Mouse (Mus musculus) embryonic facial prominence, embryonic 15.5 days (tissue): ENCODE data around the gene Gpx5. TPM values are rescaled to one million over a fixed set of nuclear protein-coding genes. Genes with fewer than 3 reads are reported as not detected.
A peak's percentile ranks its signal among the peaks of the same experiment; 100 is the strongest.

ENCODE experiments used
- ATAC-seq: fragments of 200-750 bp; cut with Nextera tagmentation; 2 replicates; pipeline ENCODE4 v1.8.0; 2017; ENCODE audit warnings: low read depth, moderate TSS enrichment; ENCODE audit not compliant: insufficient number of reproducible peaks, low FRiP score, low TSS enrichment
- H3K27ac ChIP-seq: fragments of 300-500 bp; sonication (generic); replicated peaks from 2 replicates; pipeline ENCODE4 v1.5.1; 2015; ENCODE audit warnings: mild to moderate bottlenecking, inconsistent platforms
- H3K27me3 ChIP-seq: fragments of 300-500 bp; sonication (generic); 2 replicates; pipeline ENCODE4 v1.6.1; 2015; ENCODE audit warnings: inconsistent platforms
- H3K36me3 ChIP-seq: fragments of 300-500 bp; sonication (generic); 2 replicates; pipeline ENCODE4 v1.6.1; 2015; ENCODE audit warnings: mild to moderate bottlenecking, inconsistent platforms
- H3K4me1 ChIP-seq: fragments of 300-500 bp; sonication (generic); 2 replicates; pipeline ENCODE4 v1.6.1; 2015; ENCODE audit warnings: inconsistent platforms
- H3K4me2 ChIP-seq: fragments of 300-500 bp; sonication (generic); replicated peaks from 2 replicates; pipeline ENCODE4 v1.6.1; 2015; ENCODE audit warnings: mild to moderate bottlenecking, inconsistent platforms
- H3K4me3 ChIP-seq: fragments of 300-500 bp; sonication (generic); replicated peaks from 2 replicates; pipeline ENCODE4 v1.5.1; 2015; ENCODE audit warnings: mild to moderate bottlenecking, inconsistent platforms
- H3K9ac ChIP-seq: fragments of 300-500 bp; sonication (generic); 2 replicates; pipeline ENCODE4 v1.6.1; 2015; ENCODE audit warnings: inconsistent platforms
- H3K9me3 ChIP-seq: fragments of 300-500 bp; sonication (generic); replicated peaks from 2 replicates; pipeline ENCODE4 v1.6.1; 2016; ENCODE audit warnings: inconsistent platforms
- WGBS: fragments of 180-500 bp; shearing (Covaris S2); methylation state at CpG from one replicate; pipeline ENCODE4 v1.1.7; 2015; 5-methylcytosine and 5-hydroxymethylcytosine counted together
- polyA plus RNA-seq: library from polyadenylated mRNA; unstranded; fragments of >200 nt; fragmentation: Nextera tagmentation; extraction: Ambion mirVana; gene quantifications from 2 replicates; pipeline ENCODE4 v1.2.1, GENCODE M21; 2015

The Gpx5 gene
- polyA plus RNA-seq, 1 experiment from 2014 or later: not detected

- Histone ChIP-seq H3K36me3 (no peaks in the 10 kb centered on the region), H3K9ac (no peak overlapping the region), H3K4me1 (0 out of 2 replicates have a peak, but pooled peaks cover 7% of the 10 kb centered on the region), H3K9me3 (no peaks in the 10 kb centered on the region), H3K4me2 (peak overlapping the region; percentile 41), H3K4me3 (peak overlapping the region; percentile 38), H3K27me3 (no peaks in the 10 kb centered on the region; the same call in 1 of the 2 replicates), H3K27ac (no peak overlapping the region)
- WGBS: 3% methylated on average over 11 of the region's 11 CpGs
- no peak for ATAC-seq
Measured at GRCm38 (mm10) chr13:21264366-21264765, 28.2 kb downstream of the Gpx5 start.

- peak overlapping the region; percentile 41 for H3K4me2 ChIP-seq
- H3K36me3 ChIP-seq: no peaks in the 10 kb centered on the region
- no peak overlapping the region for H3K27ac ChIP-seq
- no peak for ATAC-seq
- WGBS: 4% methylated on average over 11 of the region's 11 CpGs
- peaks cover 8% of the 10 kb centered on the region for H3K4me1 ChIP-seq
- H3K4me3 ChIP-seq: peak overlapping the region; percentile 38
- H3K9ac ChIP-seq: no peak overlapping the region
- no peaks in the 10 kb centered on the region for H3K9me3 ChIP-seq
- H3K27me3 ChIP-seq: no peaks in the 10 kb centered on the region; the same call in 1 of the 2 replicates
Measured at GRCm38 (mm10) chr13:21263910-21264309, 28.6 kb downstream of the Gpx5 start.

- H3K9me3 ChIP-seq: no peaks in the 10 kb centered on the region
- no peak overlapping the region for H3K9ac ChIP-seq
- no peaks in the 10 kb centered on the region; the same call in 1 of the 2 replicates for H3K27me3 ChIP-seq
- H3K27ac ChIP-seq: no peak overlapping the region
- ATAC-seq: no peak
- no peaks in the 10 kb centered on the region for H3K36me3 ChIP-seq
- peaks cover 12% of the 10 kb centered on the region for H3K4me1 ChIP-seq
- H3K4me2 ChIP-seq: no peak overlapping the region
- no peak overlapping the region for H3K4me3 ChIP-seq
- WGBS: 69% methylated on average over 4 of the region's 4 CpGs
Measured at GRCm38 (mm10) chr13:21262787-21263461, 29.6 kb downstream of the Gpx5 start.

DNA sequence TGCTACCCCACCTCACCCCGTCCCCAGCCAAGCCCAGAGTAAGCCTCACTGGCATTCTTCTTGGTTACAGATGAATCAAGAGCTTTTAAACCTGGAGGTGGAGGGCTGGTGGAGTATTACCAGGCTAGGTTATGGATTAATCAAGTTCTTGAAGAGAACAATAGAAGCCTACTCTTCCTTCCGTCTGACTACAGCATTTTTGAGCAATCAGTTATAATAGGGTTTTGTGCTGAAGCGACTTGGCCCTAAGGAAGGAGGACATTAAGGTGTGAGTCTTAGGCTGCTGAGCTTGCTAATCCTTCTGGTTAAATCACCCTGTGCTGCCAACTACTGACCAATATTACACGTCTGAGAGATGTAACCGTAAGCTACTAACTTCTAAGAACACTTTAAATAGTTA lies 32.2 kb downstream of the Gpx5 start:
- no peaks in the 10 kb centered on the region for H3K36me3 ChIP-seq
- no peak overlapping the region for H3K27ac ChIP-seq
- peak overlapping the region; percentile 44 for H3K4me3 ChIP-seq
- no peak for ATAC-seq
- peak overlapping the region; percentile 60 for H3K4me2 ChIP-seq
- H3K9ac ChIP-seq: no peak overlapping the region
- no peaks in the 10 kb centered on the region for H3K9me3 ChIP-seq
- 17% methylated on average over 5 of the region's 5 CpGs for WGBS
- no peaks in the 10 kb centered on the region; the same call in 1 of the 2 replicates for H3K27me3 ChIP-seq
- H3K4me1 ChIP-seq: peaks cover 10% of the 10 kb centered on the region

- H3K27ac ChIP-seq: no peak overlapping the region
- peak overlapping the region; percentile 44 for H3K4me3 ChIP-seq
- no peaks in the 10 kb centered on the region; the same call in 1 of the 2 replicates for H3K27me3 ChIP-seq
- WGBS: 1% methylated on average over 18 of the region's 18 CpGs
- no peaks in the 10 kb centered on the region for H3K36me3 ChIP-seq
- H3K4me2 ChIP-seq: peak overlapping the region; percentile 60
- peaks cover 10% of the 10 kb centered on the region for H3K4me1 ChIP-seq
- peak; percentile 57 for ATAC-seq
- no peak overlapping the region for H3K9ac ChIP-seq
- H3K9me3 ChIP-seq: no peaks in the 10 kb centered on the region
Measured at GRCm38 (mm10) chr13:21259677-21260113, 32.8 kb downstream of the Gpx5 start.

GRCm38 (mm10) chr13:21259171-21259631 lies 33.3 kb downstream of the Gpx5 start:
- Histone ChIP-seq H3K4me1 (peaks cover 10% of the 10 kb centered on the region), H3K9ac (0 out of 2 replicates have a peak overlapping the region, but pooled peaks have one; percentile 12), H3K9me3 (no peaks in the 10 kb centered on the region), H3K27ac (no peak overlapping the region), H3K4me3 (peak overlapping the region; percentile 44), H3K27me3 (no peaks in the 10 kb centered on the region; the same call in 1 of the 2 replicates), H3K36me3 (no peaks in the 10 kb centered on the region), H3K4me2 (peak overlapping the region; percentile 60)
- no peak for ATAC-seq
- WGBS: under 1% methylated on average over 15 of the region's 15 CpGs

DNA sequence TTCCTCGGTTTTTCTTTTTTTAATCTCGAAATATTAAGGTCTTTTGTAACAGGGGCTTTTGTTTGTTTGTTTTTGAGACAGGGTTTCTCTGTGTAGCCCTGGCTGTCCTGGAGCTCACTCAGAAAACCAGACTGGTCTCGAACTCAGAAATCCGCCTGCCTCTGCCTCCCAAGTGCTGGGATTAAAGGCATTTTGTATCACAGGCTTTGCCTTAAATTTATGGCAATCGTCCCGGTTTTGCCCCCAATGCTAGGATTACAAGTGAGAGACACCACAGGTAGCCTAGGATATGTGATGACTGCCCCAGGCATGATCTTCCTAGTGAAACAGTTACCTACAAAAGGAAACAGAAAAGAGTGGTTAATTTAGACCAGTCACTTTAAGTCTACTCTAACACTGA lies 34.0 kb downstream of the Gpx5 start:
- Histone ChIP-seq H3K9ac (no peak overlapping the region), H3K9me3 (no peaks in the 10 kb centered on the region), H3K4me3 (peak overlapping the region; percentile 44), H3K27ac (no peak overlapping the region), H3K36me3 (no peaks in the 10 kb centered on the region), H3K4me2 (peak overlapping the region; percentile 60), H3K4me1 (peaks cover 15% of the 10 kb centered on the region), H3K27me3 (no peaks in the 10 kb centered on the region; the same call in 1 of the 2 replicates)
- ATAC-seq: no peak
- WGBS: 20% methylated on average over 6 of the region's 6 CpGs

DNA sequence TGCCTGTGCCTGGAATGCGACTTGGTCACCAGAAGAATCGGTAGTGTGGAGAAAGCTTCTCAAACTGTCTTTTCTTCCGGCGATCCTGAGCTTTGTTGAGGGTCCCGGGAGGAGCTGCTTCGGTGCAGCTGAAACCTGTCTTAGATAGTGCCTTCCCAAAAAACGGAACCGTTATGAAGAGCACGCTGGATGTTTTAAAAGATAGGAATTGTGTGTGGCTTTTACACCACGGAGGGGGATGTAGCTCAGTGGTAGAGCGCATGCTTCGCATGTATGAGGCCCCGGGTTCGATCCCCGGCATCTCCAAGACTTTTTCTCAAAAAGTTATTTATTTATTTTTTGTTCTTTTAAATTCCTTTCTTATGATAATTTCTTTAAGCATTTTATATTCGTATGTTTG lies 38.5 kb downstream of the Gpx5 start:
- Histone ChIP-seq H3K9me3 (no peaks in the 10 kb centered on the region), H3K36me3 (no peaks in the 10 kb centered on the region), H3K27ac (no peak overlapping the region), H3K4me3 (peak overlapping the region; percentile 51), H3K4me2 (peak overlapping the region; percentile 67), H3K9ac (peak overlapping the region; percentile 21; the same call in 1 of the 2 replicates), H3K27me3 (no peaks in the 10 kb centered on the region; the same call in 1 of the 2 replicates), H3K4me1 (peaks cover 11% of the 10 kb centered on the region)
- peak; percentile 84 for ATAC-seq
- WGBS: 1% methylated on average over 16 of the region's 16 CpGs

DNA sequence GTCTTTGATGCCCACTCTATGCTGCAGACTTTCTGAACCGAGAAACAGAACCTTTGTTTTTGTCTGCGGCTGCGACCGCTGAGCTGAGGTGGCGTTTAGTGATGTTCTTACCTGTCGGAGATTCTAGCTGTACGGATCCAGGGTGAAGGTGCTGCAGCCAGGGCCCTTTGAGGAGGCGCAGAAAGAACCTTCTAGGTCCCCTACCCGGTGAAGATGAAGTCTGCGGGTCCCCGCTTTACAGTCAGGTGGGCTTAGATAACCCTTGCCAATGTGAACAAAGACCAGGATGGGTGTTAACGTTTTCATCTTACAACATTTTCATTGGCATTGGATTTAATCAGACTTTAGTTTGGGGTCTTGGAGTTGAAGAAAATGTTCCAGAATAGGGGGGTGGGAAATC lies 39.0 kb downstream of the Gpx5 start:
- peak overlapping the region; percentile 67 for H3K4me2 ChIP-seq
- H3K27me3 ChIP-seq: no peaks in the 10 kb centered on the region; the same call in 1 of the 2 replicates
- peak overlapping the region; percentile 51 for H3K4me3 ChIP-seq
- H3K9ac ChIP-seq: 0 out of 2 replicates have a peak overlapping the region, but pooled peaks have one; percentile 21
- H3K9me3 ChIP-seq: no peaks in the 10 kb centered on the region
- 2% methylated on average over 12 of the region's 12 CpGs for WGBS
- no peak for ATAC-seq
- peaks cover 7% of the 10 kb centered on the region; the same call in 1 of the 2 replicates for H3K4me1 ChIP-seq
- H3K36me3 ChIP-seq: no peaks in the 10 kb centered on the region
- H3K27ac ChIP-seq: no peak overlapping the region

DNA sequence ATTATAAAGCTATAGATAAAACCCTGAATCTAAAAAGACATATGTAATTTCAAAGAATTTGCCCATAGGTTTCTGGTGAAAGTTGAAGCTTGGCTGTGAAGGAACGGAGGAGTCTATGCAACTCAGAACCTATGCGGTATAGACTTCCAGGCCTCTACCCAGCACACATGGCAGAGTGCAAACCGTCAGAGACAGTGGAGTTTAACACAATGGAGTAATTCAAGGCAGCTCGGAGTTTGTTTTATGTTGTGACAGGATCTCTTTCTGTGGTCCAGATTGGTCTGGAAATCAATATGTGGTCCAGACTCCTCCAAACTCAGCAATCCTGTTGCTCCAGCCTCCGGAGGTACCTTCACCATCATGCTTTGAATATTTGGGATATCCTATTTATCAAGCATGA lies 39.5 kb downstream of the Gpx5 start:
- peak overlapping the region; percentile 67 for H3K4me2 ChIP-seq
- no peak for ATAC-seq
- no peak overlapping the region for H3K9ac ChIP-seq
- WGBS: 21% methylated on average over 5 of the region's 5 CpGs
- H3K27ac ChIP-seq: no peak overlapping the region
- peak overlapping the region; percentile 51 for H3K4me3 ChIP-seq
- no peaks in the 10 kb centered on the region for H3K36me3 ChIP-seq
- 0 out of 2 replicates have a peak, but pooled peaks cover 7% of the 10 kb centered on the region for H3K4me1 ChIP-seq
- H3K27me3 ChIP-seq: no peaks in the 10 kb centered on the region; the same call in 1 of the 2 replicates
- H3K9me3 ChIP-seq: no peaks in the 10 kb centered on the region

GRCm38 (mm10) chr13:21250074-21250681 lies 42.4 kb downstream of the Gpx5 start:
- no peaks in the 10 kb centered on the region; the same call in 1 of the 2 replicates for H3K27me3 ChIP-seq
- no peaks in the 10 kb centered on the region for H3K36me3 ChIP-seq
- H3K9me3 ChIP-seq: no peaks in the 10 kb centered on the region
- no peak overlapping the region for H3K4me3 ChIP-seq
- H3K27ac ChIP-seq: no peak overlapping the region
- no peak overlapping the region for H3K9ac ChIP-seq
- 42% methylated on average over 9 of the region's 9 CpGs for WGBS
- H3K4me2 ChIP-seq: no peak overlapping the region
- no peak for ATAC-seq
- H3K4me1 ChIP-seq: 0 out of 2 replicates have a peak, but pooled peaks cover 7% of the 10 kb centered on the region
